Mouse (Mus musculus): ENCODE results near the gene Cit.

DNA sequence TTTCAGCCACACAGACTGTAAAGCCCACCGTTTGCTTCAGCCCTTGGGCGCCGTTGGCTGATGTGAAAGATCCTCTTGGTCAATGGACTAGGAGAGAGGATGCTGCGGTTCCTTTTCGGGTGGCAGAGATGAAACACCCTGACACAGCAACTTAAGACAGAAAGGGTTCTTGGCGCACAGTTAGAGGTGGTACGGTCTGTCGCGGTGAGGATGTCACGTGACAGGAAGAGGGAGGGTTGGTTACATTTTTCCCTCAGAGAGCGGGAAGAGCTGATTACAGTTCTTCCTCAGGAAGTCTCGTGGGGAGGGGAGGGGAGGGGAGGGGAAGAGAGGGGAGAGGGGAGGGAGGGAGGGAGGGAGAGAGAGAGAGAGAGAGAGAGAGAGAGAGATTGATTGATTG is 192.7 kb downstream of the Cit start:
- no peak for TF ChIP-seq POLR2A (IDR thresholded peaks at IDR 0.05; ENCODE audit: insufficient read depth, low read depth, low read length)
- TF ChIP-seq CTCF (IDR thresholded peaks at IDR 0.05), result no peak

Data from heart, adult 2 months (tissue).